Mouse (Mus musculus): ENCODE measurements around the gene Olfr155.
A peak's percentile ranks its signal among the peaks of the same experiment; 100 is the strongest.

DNA sequence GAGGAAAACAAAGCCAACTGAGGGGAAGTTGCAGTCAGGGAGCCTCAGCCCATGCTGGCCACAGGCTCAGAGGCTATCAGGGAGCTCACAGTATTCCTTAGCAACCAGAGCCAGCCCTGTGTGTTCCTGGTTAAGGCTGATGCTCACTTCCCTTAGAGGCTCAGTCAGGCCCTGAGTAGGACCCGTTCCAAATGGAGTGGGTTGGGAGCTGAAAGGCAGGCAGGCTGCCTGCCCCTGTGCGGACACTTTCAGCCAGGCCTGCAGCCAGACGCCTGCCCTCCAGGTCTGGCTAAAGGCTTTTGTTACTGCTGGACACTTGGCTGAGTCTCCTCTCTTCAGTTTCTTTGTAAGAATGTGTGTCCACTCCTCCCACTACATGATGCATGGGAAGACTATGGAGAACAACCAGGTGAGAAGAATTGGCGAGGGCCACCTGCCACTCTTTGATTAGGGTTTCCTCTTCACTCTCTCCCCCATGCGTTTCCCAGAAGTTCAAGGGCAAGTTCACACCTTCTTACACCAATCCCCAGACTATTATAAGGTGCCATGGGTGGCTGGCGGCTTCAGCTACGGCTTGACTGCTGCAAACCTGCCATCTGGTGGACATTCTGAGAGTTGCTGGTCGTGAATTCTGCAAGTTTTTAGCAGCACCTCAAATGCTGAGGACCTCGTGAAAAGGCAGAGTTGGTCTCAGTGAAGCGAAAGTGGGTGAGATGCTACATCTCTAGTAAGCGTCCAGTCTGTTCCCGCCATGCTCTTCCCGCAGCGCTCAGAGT is 9.6 kb downstream of the Olfr155 start:
- TF ChIP-seq POLR2A (IDR thresholded peaks at IDR 0.05; ENCODE audit: low read depth, low read length), result no peak
- peak; percentile 81; the same call in 1 of the 2 replicates for TF ChIP-seq CTCF (IDR thresholded peaks at IDR 0.05; ENCODE audit: extremely low read depth, insufficient read length, insufficient replicate concordance, low read depth, low read length)

All from small intestine, adult 2 months (tissue).